Mouse (Mus musculus) R1 (cell line): ENCODE measurements around the gene Havcr2.
A peak's percentile ranks its signal among the peaks of the same experiment; 100 is the strongest.

ENCODE experiments used
- DNase-seq: peaks from one replicate; pipeline ENCODE4 v3.0.0-alpha.2; 2018; ENCODE audit warnings: low read depth, low spot score

The Havcr2 gene

DNA sequence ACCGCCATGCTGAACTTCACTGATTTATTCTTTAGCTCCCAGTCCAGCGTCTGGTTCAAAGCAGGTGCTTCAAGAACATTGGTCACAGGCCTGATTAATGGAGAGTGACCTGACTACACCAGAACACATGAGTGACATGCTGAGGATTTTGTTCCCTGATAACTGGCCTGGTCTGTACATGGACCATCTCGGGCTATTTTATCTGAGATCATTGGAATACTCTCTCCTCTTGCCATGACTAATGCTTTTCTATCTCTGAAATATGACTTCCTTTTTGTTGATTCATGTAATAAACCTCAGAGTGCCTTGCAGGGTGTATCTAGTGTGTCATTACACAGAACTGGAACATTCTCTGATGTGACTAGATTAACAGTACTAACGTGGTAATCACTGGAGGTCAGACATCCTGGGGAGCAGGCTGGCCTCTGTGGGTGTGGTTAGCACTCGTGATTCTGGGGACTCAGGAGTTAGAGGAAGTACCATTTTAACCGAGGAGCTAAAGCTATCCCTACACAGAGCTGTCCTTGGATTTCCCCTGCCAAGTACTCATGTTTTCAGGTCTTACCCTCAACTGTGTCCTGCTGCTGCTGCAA is at the start of gene Havcr2:
TSS of gene Havcr2 (plus strand) at position 483 of the 593 bp plus-strand sequence.
- DNase-seq: no peak

DNA sequence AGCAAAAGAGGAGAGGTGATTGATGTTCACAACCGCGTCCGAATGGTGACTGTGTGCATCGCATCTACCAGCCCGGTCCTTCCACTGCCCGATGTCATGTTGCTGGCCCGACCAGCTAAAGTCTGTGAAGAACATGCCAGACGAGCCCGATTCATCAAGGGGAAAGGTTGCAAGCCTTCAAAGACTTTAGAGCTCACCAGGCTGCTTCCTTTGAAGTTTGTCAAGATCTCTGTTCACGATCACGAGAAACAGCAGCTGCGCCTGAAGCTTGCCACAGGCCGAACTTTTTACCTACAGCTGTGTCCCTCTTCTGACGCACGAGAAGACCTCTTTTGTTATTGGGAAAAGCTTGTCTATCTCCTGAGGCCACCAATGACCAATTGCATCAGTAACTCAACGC is 49.7 kb upstream of the Havcr2 start:
- no peak for DNase-seq

DNA sequence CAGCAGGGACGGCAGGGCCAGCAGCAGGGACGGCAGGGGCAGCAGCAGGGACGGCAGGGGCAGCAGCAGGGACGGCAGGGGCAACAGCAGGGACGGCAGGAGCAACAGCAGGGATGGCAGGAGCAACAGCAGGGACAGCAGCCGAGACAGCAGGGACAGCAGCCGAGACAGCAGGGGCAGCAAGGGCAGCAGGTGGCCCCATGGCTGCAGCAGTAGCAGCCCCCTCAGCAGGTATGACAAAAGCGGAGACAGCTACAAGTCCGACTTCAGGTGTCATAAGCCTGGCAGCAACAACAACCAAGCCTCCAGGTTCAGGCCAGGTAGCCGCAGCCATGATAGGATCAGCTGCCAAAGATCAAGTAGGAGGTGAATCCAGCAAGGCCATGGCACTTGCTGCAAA is 48.0 kb upstream of the Havcr2 start:
- DNase-seq: no peak

DNA sequence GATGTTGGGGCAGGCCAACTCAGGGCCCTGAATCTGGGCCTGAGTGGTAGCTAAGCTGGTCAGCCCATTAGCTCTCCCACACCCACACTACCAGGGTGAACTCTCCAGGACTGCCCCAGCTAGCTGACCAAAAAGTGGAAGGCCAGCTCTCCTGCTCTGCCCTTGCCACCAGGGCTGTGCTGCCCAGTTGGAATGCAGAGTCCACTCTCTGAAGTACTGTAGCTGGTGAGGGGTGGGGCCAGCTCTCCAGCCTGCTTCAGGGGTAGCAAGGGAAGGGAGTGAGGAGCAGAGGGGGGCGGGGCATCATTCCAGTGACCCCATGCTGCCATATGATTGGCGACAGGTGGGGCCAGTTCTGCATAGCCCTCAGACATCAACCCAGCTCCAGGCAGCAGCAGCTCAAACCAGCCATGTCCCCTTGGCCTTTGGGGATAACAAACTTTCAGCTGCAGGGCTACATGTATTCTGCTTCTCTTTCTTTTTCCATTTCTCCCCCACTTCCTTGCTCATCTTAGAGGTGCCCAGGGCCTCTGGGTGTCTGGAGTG is 44.6 kb upstream of the Havcr2 start:
- peak; percentile 25 for DNase-seq

DNA sequence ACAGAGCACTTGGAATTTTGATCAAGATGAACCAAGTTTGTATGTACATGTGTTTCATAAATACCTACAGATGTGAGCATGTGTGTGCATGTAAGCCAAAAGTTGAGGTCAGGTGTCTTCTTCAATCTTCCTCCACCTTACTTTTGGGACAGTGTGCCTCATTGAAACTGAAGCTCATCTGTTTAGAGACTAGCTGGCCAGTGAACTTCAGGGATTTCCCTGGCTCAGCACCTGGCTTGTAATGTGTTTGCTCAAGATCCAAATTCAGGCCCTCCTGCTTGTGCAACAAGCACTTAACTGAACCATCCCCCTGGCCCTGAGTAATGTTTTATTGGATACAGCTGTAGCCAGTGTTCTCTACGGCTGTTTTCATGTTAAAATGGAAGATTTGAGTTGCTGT is 36.3 kb upstream of the Havcr2 start:
- no peak for DNase-seq

GRCm38 (mm10) chr11:46418860-46419259 is 35.9 kb upstream of the Havcr2 start:
- DNase-seq: no peak

- DNase-seq: no peak
These were observed 33.4 kb upstream of the Havcr2 start for GRCm38 (mm10) chr11:46421086-46421888.

DNA sequence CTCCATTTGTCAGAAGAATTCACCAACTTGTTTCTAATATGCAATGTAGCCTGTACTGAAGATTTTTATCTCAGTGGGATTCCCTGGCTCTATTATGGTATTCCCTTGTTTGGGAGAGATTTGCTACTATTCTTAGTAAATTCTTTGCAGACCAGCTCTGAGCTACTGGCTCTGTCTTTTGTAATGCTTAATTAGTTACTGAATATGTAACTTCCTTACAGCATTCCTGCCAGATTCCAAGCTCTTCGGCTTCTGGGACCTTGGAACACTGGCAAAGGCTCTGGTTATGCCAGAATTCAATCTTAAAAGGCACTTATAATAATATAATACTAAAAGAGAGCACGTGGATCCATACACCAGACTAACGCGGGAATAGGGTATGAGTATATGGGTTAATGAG is 26.6 kb upstream of the Havcr2 start:
- DNase-seq: peak; percentile 72

GRCm38 (mm10) chr11:46430123-46430522 is 24.6 kb upstream of the Havcr2 start:
- DNase-seq: peak; percentile 16

GRCm38 (mm10) chr11:46431129-46431528 is 23.6 kb upstream of the Havcr2 start:
- DNase-seq: peak; percentile 93

DNA sequence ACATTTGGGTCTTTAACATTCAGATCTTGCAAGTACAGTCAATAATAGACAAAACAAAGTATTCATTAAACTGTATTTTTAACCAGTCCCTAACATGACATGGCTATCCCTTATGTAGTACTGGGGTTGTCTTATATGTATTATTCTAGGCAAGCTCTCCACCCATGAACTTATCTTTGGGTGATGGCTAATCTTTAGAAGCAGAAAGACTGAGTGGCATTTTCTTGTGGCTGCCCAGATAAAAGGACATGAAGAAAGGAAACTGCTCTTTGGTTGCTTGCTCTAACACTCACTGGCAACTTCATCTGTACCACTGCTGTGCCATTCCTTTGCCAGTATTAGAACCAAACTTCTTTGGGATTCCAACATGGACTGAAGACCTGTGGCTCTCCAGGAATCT is 19.4 kb upstream of the Havcr2 start:
- DNase-seq: no peak

DNA sequence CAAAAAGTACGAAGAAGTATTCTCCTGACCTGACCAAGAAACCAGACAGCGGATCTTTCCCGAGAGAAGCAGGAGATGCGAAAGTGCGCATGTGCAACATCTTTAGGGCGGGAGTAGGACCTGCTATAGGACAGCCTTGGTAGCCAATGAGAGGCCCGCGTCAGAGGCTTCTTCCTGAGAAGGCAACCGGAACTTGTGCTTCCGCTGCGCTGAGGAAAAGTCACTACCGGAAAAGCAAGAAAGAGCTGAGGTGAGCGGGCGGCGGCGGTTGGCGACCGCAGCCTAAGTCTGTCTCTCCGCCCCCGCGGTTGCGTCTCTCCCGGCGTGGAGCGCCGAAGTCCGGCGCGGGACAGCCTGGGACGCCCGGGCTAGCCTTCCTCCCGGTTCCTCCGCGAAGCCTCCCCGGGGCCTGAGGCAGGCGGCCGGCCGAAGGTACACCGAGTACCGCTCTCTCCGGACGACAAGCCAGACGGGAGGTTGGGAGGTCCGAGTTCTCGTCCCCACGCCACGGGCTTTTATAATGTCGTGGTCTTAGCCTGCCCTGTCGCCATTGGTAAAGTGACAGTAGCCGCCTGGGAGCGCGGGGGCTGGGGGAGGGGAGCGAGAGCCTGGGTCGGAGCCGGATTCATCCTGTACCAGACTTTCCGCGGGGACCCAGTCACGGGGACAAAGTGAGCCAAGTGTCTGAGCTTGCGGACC is 17.8 kb upstream of the Havcr2 start, which contains the start of gene Med7:
TSS of gene Med7 (plus strand) at position 166 of the 699 bp plus-strand sequence.
- DNase-seq: peak; percentile 99

DNA sequence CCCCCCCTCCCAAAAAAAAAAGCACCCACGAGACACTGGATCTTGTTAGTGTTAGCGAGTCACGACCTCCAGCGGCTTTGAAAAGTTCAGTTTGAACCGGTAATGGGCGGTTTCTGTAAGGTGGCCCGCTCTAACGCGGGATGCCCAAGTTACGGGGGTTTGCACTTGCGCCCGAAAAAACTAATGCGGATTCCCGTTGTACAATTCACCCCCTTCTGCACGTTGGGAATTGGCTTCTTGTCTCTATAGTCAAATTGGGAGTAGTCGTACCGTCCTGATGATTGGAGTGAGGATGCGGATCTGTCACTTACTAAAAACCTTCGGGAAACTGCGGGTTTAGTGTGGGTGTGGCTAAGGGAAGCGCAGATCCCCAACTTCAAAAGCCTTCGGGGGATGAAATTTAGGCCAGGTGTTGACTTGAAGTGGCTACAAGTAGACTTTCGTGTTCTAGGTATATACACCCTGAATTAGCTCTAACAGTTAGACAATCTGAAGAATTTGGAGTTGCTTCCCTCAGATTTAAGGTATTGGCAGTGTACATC is 17.2 kb upstream of the Havcr2 start:
- peak; percentile 75 for DNase-seq

- no peak for DNase-seq
These were observed 15.7 kb upstream of the Havcr2 start for GRCm38 (mm10) chr11:46439005-46439543.

GRCm38 (mm10) chr11:46441774-46442173 is 13.0 kb upstream of the Havcr2 start:
- no peak for DNase-seq

DNA sequence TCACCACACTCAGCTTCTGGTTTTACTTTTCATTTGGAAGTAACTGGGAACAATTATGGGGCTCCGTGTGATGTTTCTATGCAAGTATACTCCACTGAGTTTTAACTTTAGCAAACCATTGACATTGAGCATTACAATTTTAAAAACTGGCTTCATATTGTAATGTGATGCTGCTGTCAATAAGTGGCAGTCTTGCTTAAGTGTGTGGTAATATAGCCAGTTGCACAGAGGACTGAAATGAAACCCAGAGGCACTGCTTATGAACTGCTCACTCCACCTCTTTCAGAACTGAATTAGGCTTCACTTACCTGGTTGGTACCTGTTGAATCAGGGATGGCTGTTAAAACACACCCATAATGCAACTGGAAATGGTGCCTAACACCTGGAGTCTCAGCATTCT is 11.6 kb upstream of the Havcr2 start:
- DNase-seq: no peak

DNA sequence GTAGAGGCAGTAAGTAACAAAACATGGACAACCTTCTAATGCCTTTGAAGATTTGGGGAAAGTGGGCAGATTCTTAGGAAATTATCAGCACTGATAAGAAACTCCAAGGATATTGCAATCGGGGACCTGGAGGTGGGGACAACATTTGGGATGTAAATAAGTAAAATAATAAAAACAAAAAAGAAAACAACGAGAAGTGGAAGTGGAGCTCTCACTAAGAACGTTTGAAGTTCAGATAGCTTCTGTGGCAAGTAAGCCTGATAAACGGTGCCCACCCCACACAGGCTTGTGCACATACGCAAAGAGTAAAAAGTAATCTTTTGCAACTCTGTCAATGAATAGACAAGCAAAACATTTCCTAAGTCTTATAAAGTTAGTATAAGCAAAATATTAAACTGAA is 10.8 kb upstream of the Havcr2 start:
- no peak for DNase-seq

DNA sequence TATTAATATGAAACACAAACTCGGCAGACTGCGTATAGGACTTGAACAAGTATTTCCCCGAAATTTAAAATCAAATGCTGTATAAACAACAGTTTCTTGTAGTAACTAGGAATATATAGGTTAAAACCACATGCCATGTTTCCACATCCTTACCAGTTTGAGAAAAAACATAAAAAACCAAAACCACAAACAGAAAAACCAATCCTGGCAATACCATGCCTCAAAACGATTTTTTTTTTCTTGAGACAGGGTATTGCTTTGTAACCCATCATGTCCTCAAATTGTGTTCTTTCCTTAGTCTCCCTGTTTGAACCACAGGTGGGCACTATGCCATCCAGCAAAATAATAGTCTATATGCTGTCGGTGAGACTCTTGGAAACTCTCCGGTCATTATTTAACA is 8.6 kb upstream of the Havcr2 start:
- no peak for DNase-seq

- peak; percentile 9 for DNase-seq
These were observed 6.9 kb upstream of the Havcr2 start for GRCm38 (mm10) chr11:46447644-46448484.

DNA sequence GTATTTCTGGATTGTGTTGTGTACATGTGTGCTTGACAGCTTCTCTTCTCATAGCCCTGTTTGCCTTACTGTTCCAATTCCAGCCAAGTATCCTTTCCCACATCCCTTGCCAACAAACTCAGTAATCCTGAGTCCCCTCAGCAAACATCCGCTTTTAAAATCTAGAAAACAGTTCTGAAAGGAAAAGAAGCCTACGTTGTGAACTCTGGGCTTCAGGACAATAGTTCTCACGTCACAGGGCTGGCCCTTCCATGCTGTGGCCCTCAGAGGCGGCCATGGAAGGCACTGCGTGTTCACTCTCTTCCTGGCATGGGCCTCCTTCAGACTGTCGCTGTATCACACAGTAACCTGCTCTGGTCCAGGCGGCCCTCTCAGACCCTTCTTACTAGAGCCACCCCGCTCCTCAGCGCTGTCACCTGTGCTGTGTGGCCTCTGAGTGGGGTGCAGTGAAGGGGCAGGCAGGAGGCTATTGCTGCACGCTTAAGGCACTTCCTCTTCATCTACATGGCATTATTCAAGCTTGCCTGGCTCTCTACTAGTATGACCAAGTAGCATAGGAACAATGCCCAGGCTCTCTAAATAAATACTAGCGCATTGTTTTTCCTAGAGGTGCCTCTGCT is 5.2 kb upstream of the Havcr2 start:
- peak; percentile 8 for DNase-seq
